Mouse (Mus musculus): ENCODE data around the gene Gar1.

DNA sequence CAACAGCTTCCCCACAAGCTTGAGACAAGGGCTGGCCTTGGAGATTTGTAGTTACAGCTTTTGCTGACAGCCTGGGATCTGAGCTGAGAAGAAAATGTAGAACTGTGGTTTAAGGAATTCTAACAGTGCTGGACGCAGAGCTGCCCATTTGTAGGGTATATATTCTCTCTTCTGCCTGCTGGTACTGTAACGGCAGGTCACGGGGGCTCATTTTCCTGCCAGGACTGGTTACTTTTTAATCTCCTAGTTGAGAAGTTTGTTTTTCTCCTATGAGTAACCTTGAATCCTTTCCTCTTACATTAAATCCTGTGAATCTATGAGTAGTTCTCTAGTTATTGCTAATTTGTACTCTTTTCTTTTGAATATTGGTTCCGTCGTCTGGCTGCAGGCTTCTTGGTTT lies 37.4 kb downstream of the Gar1 start:
- TF ChIP-seq CTCF (IDR thresholded peaks at IDR 0.05; ENCODE audit: low read depth) (no peak), EP300 (optimal IDR thresholded peaks at IDR 0.05) (no peak)
